Mouse (Mus musculus) heart, embryonic 16.5 days (tissue): ENCODE measurements around the gene Kcnh2. TPM values are rescaled to one million over a fixed set of nuclear protein-coding genes. Genes with fewer than 3 reads are reported as not detected.

Experiments used
- ATAC-seq: fragments of 200-750 bp; cut with Nextera tagmentation; replicated peaks from 2 replicates; pipeline ENCODE4 v1.8.0; 2017; ENCODE audit warnings: moderate number of reproducible peaks; ENCODE audit not compliant: insufficient read depth, low FRiP score; ENCODE audit errors: extremely low read depth
- H3K27ac ChIP-seq: fragments of 300-500 bp; sonication (generic); 2 replicates; pipeline ENCODE4 v1.5.1; 2014; ENCODE audit warnings: mild to moderate bottlenecking, low read length, control low read depth, moderate library complexity
- H3K27me3 ChIP-seq: fragments of 300-500 bp; sonication (generic); 2 replicates; pipeline ENCODE4 v1.6.1; 2014; ENCODE audit warnings: low read length, mixed read lengths; ENCODE audit not compliant: control insufficient read depth, insufficient read depth
- H3K36me3 ChIP-seq: fragments of 300-500 bp; sonication (generic); 2 replicates; pipeline ENCODE4 v1.6.1; 2014; ENCODE audit not compliant: control insufficient read depth, insufficient read depth
- H3K4me1 ChIP-seq: fragments of 300-500 bp; sonication (generic); 2 replicates; pipeline ENCODE4 v1.6.1; 2014; ENCODE audit warnings: low read length, mixed read lengths; ENCODE audit not compliant: control insufficient read depth, insufficient read depth
- H3K4me2 ChIP-seq: fragments of 300-500 bp; sonication (generic); 2 replicates; pipeline ENCODE4 v1.6.1; 2014; ENCODE audit warnings: low read depth, mild to moderate bottlenecking, control low read depth, low read length
- H3K4me3 ChIP-seq: fragments of 300-500 bp; sonication (generic); 2 replicates; pipeline ENCODE4 v1.5.1; 2014; ENCODE audit warnings: mild to moderate bottlenecking, control low read depth, low read length
- H3K9ac ChIP-seq: fragments of 300-500 bp; sonication (generic); 2 replicates; pipeline ENCODE4 v1.6.1; 2014; ENCODE audit warnings: low read length, control low read depth
- H3K9me3 ChIP-seq: fragments of 300-500 bp; sonication (generic); replicated peaks from 2 replicates; pipeline ENCODE4 v1.6.1; 2016; ENCODE audit warnings: low read length; ENCODE audit not compliant: control insufficient read depth
- whole genome bisulfite sequencing: fragments of 180-500 bp; shearing (Covaris S2); extraction: QIAGEN DNeasy Blood & Tissue Kit; methylation state at CpG from one replicate; pipeline ENCODE4 v1.1.7; 2014; 5-methylcytosine and 5-hydroxymethylcytosine counted together
- polyA plus RNA-seq: library from polyadenylated mRNA; unstranded; fragments of >200 nt; fragmentation: Nextera tagmentation; extraction: Ambion mirVana; gene quantifications from 2 replicates; pipeline ENCODE4 v1.2.1, GENCODE M21; 2015

Kcnh2 gene
- polyA plus RNA-seq, 1 experiment from 2014 or later = 18.0 TPM

DNA sequence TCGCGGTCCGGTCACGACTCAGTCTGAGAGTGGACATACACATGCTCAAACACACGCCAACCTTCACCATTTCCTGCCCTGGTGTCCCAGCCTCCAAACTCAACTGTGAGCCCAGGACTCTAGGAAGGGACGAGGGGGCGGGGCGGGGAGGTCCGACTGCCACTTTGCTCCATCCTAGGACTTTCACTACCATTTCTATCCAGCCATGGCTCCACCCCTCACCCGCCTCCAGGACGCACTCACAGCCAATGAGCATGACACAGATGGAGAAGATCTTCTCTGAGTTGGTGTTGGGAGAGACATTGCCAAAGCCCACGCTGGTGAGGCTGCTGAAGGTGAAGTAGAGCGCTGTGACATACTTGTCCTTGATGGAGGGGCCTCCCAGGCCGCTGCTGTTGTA is 26.2 kb downstream of the Kcnh2 start:
- no peak overlapping the region for H3K9ac ChIP-seq
- no peak overlapping the region for H3K4me3 ChIP-seq
- H3K27ac ChIP-seq = no peak overlapping the region
- H3K4me2 ChIP-seq = no peak overlapping the region
- 53% methylated on average over 14 of the region's 14 CpGs for WGBS
- H3K27me3 ChIP-seq = no peaks in the 10 kb centered on the region
- ATAC-seq = no peak
- no peaks in the 10 kb centered on the region for H3K9me3 ChIP-seq
- peaks cover 27% of the 10 kb centered on the region for H3K36me3 ChIP-seq
- H3K4me1 ChIP-seq = peaks cover 65% of the 10 kb centered on the region

DNA sequence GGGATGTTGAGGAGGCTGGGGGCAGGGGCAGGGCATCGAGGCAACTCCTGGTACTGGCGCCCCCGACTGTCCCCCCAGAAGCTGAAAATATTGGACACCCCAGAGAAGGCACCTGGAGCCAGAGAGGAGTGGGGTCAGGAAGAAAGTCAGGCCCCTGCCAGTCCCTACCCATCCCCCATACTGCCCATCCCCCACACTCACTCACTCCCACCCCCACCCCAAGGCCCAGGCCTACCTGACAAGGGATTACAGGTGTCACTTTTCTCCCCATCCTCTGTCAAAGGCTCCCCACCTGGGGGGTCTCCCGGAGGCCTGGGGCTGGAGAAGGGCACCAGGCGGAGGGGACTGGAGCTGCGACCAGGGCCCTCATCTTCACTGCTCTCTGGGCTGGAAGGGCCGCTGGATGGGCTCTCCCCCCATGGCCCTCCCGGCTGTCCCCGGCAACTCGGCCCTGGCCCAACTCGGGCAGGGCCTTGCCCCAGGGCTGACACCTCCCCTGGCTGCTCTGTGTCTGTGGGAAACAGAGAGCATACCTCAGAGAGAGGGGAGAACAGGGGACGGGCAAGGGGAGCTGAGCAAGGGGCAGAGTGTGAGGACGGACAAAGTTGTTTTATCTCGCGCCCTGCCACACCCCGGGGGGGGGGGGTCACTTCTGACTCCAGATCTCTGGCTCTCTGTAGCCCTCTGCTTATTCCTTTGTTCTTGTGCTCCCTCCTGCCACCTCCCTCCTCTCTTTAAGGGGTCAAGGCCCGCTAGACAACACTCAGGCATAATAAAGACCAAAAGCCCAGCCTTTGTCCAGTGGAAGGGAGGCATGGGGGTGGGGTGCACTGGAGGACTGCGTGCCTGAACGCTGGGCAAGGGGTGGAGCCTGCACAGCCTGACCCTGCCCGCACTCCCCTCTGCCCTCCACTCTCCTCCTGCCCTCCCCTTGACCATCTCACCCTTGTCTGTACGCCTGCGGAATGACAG is 29.4 kb downstream of the Kcnh2 start:
- no peak overlapping the region for H3K4me2 ChIP-seq
- peaks cover 27% of the 10 kb centered on the region for H3K36me3 ChIP-seq
- 31% methylated on average over 22 of the region's 22 CpGs for WGBS
- ATAC-seq = no peak
- H3K9ac ChIP-seq = peak overlapping the region; percentile 46
- H3K27me3 ChIP-seq = no peaks in the 10 kb centered on the region
- no peaks in the 10 kb centered on the region for H3K9me3 ChIP-seq
- peaks cover 43% of the 10 kb centered on the region for H3K4me1 ChIP-seq
- H3K4me3 ChIP-seq = no peak overlapping the region
- peak overlapping the region; percentile 24; the same call in 1 of the 2 replicates for H3K27ac ChIP-seq

DNA sequence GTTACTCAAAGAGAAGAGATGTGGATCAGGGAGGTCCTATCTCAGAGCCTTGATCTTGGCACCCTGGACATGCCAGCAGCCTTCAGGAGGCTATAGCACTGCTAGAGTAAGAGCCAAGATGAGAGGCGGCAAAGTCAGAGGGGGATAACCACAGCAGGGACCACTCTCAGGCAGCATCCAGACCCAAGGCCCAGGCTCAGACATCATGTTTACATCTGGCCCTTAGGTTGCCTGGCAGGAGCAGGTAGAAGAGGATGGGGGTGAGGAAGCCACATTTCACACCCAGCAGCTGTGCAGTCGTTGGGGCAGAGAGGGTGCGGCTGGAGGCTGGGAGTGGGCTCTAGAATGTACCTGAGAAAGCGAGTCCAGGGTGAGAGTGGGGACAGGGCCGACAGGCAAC is 30.5 kb downstream of the Kcnh2 start:
- WGBS = 51% methylated on average over 5 of the region's 5 CpGs
- no peaks in the 10 kb centered on the region for H3K9me3 ChIP-seq
- H3K36me3 ChIP-seq = peaks cover 21% of the 10 kb centered on the region
- H3K9ac ChIP-seq = peak overlapping the region; percentile 55
- no peak overlapping the region for H3K4me3 ChIP-seq
- H3K4me2 ChIP-seq = peak overlapping the region; percentile 8; the same call in 1 of the 2 replicates
- H3K27ac ChIP-seq = peak overlapping the region; percentile 82
- H3K4me1 ChIP-seq = peaks cover 35% of the 10 kb centered on the region
- no peak for ATAC-seq
- no peaks in the 10 kb centered on the region for H3K27me3 ChIP-seq

DNA sequence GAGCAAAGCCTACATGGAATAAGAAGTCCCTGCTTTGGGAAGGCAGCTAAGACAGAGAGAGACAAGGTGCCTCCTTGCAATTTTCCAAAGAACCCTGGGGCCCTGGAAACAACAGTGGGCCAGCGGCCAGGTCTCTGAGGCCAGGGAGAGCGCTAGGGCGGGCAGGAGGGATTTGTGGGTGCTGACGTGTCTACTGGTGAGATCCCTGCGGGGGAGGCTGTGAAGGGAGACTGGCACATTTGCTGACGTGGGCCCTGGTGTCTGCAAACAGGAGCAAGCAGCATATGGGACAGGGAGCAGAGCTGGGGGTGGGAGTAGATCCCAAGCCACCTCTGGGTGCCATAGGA is 31.0 kb downstream of the Kcnh2 start:
- Histone ChIP-seq H3K9me3 (no peaks in the 10 kb centered on the region), H3K4me3 (no peak overlapping the region; the same call in 1 of the 2 replicates), H3K27me3 (no peaks in the 10 kb centered on the region), H3K27ac (peak overlapping the region; percentile 82), H3K4me2 (peak overlapping the region; percentile 8; the same call in 1 of the 2 replicates), H3K4me1 (peaks cover 35% of the 10 kb centered on the region), H3K9ac (peak overlapping the region; percentile 55), H3K36me3 (peaks cover 17% of the 10 kb centered on the region)
- 20% methylated on average over 6 of the region's 6 CpGs for WGBS
- peak; percentile 55 for ATAC-seq

DNA sequence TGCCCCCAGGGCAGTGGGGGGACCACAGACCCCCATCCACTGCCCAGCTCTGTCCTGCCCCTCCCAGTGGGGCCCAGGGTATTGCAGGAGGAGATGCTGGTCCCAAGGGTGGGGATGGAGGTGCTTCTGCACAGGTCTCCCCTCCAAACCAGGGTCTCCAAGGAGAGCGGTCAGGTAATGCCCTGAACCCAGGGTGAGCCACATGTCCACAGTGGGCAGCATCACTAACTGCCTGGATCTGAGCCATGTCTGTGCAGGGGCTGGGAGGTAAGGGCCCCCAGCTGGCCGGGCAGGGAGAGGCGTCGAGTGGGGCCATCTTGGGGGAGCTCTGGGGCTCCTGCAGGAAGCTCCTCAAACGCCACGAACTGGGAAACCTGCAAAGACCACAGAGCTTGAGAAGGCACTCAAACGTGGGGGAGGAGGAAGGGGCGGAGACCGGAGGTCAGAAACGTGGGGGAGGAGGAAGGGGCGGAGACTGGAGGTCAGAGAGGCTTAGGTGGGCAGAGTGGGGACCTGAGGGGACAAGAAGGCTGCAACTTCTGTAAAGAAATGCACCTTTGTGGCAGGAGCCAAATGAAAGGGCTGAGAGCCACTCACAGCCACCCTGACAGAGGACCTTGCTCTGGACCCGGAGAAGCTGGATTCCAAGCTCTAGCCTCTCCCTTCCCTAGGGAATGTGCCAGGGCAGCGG is 31.5 kb downstream of the Kcnh2 start:
- Histone ChIP-seq H3K27ac (peak overlapping the region; percentile 82), H3K4me2 (peak overlapping the region; percentile 8; the same call in 1 of the 2 replicates), H3K27me3 (no peaks in the 10 kb centered on the region), H3K4me1 (peaks cover 35% of the 10 kb centered on the region), H3K36me3 (peaks cover 12% of the 10 kb centered on the region), H3K4me3 (no peak overlapping the region; the same call in 1 of the 2 replicates), H3K9me3 (peaks cover under 1% of the 10 kb centered on the region; the same call in 1 of the 2 replicates), H3K9ac (peak overlapping the region; percentile 55)
- ATAC-seq = peak; percentile 25; the same call in 1 of the 2 replicates
- 17% methylated on average over 13 of the region's 13 CpGs for WGBS

DNA sequence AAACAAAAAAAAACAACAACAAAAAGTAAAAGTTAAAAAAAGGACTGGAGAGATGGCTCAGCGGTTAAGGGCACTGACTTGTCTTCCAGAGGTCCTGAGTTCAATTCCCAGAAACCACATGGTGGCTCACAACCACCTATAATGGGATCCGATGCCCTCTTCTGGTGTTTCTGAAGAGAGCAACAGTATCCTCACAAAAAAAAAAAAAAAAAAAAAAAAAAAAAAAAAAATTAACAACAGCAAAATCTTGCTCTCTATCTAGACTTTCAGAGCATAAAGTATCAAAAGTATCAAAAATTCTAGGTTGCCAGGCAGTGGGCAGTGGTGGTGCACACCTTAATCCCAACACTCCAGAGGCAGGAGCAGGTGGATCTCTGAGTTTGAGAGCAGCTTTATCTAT is 42.2 kb downstream of the Kcnh2 start:
- Histone ChIP-seq H3K9me3 (peaks cover 14% of the 10 kb centered on the region), H3K4me1 (no peaks in the 10 kb centered on the region), H3K9ac (no peak overlapping the region), H3K36me3 (no peaks in the 10 kb centered on the region), H3K27ac (no peak overlapping the region), H3K4me3 (no peak overlapping the region), H3K27me3 (no peaks in the 10 kb centered on the region), H3K4me2 (no peak overlapping the region)
- no peak for ATAC-seq
- 94% methylated on average over 2 of the region's 2 CpGs for WGBS

DNA sequence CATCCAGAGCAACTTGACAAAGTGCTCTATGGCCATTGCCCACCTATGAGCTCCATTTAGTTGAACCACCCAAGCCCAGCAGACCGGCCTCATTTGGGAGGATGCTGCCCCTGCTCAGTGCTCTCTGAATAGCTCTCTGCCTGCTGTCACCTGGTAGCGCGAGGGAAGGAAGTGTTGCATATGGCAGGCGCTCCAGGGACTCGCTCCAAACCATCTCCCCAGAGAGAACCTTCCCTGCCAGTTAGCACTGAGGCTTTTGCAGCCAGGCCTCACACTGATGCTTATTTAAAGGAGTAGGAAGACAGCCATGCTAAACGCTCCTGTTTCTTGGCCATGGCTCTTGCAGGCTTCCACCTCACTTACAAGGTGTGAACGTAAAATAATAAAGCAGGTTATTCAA is 42.8 kb downstream of the Kcnh2 start:
- H3K4me3 ChIP-seq = no peak overlapping the region
- no peak for ATAC-seq
- no peak overlapping the region for H3K9ac ChIP-seq
- H3K27ac ChIP-seq = no peak overlapping the region
- H3K4me1 ChIP-seq = no peaks in the 10 kb centered on the region
- 72% methylated on average over 7 of the region's 7 CpGs for WGBS
- no peak overlapping the region for H3K4me2 ChIP-seq
- no peaks in the 10 kb centered on the region for H3K27me3 ChIP-seq
- no peaks in the 10 kb centered on the region for H3K36me3 ChIP-seq
- H3K9me3 ChIP-seq = peaks cover 8% of the 10 kb centered on the region

DNA sequence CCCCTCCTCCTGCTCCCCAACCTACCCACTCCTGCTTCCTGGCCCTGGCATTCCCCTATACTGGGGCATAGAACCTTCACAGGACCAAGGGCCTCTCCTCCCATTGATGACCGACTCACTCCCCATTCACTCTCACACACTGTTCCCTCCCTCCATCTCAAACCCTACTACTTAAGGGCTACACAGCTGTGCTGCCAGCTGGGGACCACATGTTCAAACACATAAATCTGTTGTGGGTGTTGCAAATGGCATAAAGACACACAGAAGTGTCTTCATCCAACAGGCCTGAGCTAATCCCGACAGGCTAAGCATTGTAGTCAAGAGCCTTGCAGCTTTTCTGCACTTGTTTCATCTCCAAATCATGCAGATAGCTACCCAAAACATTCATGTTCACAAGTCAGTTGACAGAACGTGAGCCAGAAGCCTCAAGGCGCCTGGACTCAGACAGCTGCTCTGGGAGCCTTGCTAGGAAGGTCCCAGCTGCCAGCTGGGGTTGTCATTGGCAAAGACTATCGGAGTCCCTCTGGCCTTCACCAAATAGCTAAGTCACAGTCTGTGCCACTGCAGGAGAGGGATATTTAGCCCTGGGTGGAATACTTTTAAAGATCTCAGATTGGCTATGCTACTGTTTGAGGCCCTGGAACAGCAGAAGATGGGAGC is 44.2 kb downstream of the Kcnh2 start:
- no peak overlapping the region for H3K4me2 ChIP-seq
- peaks cover 3% of the 10 kb centered on the region for H3K9me3 ChIP-seq
- no peak overlapping the region for H3K4me3 ChIP-seq
- 60% methylated on average over 5 of the region's 5 CpGs for WGBS
- no peak for ATAC-seq
- no peak overlapping the region for H3K9ac ChIP-seq
- H3K27ac ChIP-seq = no peak overlapping the region
- no peaks in the 10 kb centered on the region for H3K4me1 ChIP-seq
- H3K27me3 ChIP-seq = no peaks in the 10 kb centered on the region
- no peaks in the 10 kb centered on the region for H3K36me3 ChIP-seq
